Mouse (Mus musculus) cerebellum, adult 2 months (tissue): Measurements from ENCODE around the gene Prrxl1. TPM values are rescaled to one million over a fixed set of nuclear protein-coding genes. Genes with fewer than 3 reads are reported as not detected.

Experiments used
- DNase-seq, 2 experiments: peaks; one replicate each; pipeline ENCODE4 v3.0.0; 2021
- H3K27ac ChIP-seq: fragments of 200-500 bp; 2 replicates; pipeline ENCODE4 v1.5.1; 2012; ENCODE audit warnings: low read length, control low read depth, inconsistent platforms; ENCODE audit not compliant: insufficient read depth
- H3K27me3 ChIP-seq: fragments of 200-500 bp; 2 replicates; pipeline ENCODE4 v1.6.1; 2012; ENCODE audit warnings: inconsistent platforms, mild to moderate bottlenecking, low read length, moderate library complexity; ENCODE audit not compliant: control insufficient read depth, insufficient read depth
- H3K4me1 ChIP-seq: fragments of 200-500 bp; 2 replicates; pipeline ENCODE4 v1.6.1; 2011; ENCODE audit warnings: low read length; ENCODE audit not compliant: control insufficient read depth, insufficient read depth
- H3K4me3 ChIP-seq: fragments of 200-500 bp; replicated peaks from 2 replicates; pipeline ENCODE3; 2011; ENCODE audit warnings: mild to moderate bottlenecking, low read depth, low read length, control low read depth; ENCODE audit not compliant: insufficient read depth
- CTCF ChIP-seq: fragments of 200-500 bp; IDR thresholded peaks from 2 replicates; pipeline ENCODE4 v1.5.1; 2011; ENCODE audit warnings: low read depth, mild to moderate bottlenecking, control low read depth, low read length, moderate library complexity, borderline replicate concordance; ENCODE audit not compliant: insufficient read depth
- POLR2A ChIP-seq: fragments of 200-500 bp; IDR thresholded peaks from 2 replicates; pipeline ENCODE4 v1.6.1; 2011; ENCODE audit warnings: low read length, control low read depth, borderline replicate concordance; ENCODE audit not compliant: insufficient read depth
- WGBS: fragments of 180-500 bp; shearing (Covaris S2); methylation state at CpG from one replicate; pipeline ENCODE4 v1.1.7; 2018; 5-methylcytosine and 5-hydroxymethylcytosine counted together
- polyA plus RNA-seq: library from polyadenylated mRNA; depleted of rRNA; stranded (reverse); fragments of >200 nt; gene quantifications from 2 replicates; pipeline ENCODE4 v1.2.3, GENCODE M21; 2012; rRNA removed

The Prrxl1 gene
- polyA plus RNA-seq, 1 experiment: 1.5 TPM

GRCm38 (mm10) chr14:32697774-32698173 is 98.6 kb downstream of the Prrxl1 start:
- 80% methylated on average over 8 of the region's 8 CpGs for WGBS
- H3K27ac ChIP-seq: no peak overlapping the region
- peaks cover 2% of the 10 kb centered on the region; the same call in 1 of the 2 replicates for H3K4me1 ChIP-seq
- no peaks in the 10 kb centered on the region for H3K27me3 ChIP-seq
- TF ChIP-seq POLR2A: no peak
- TF ChIP-seq CTCF: no peak
- DNase-seq: no peak
- H3K4me3 ChIP-seq: no peak overlapping the region

- 98% methylated on average over 3 of the region's 3 CpGs for WGBS
- no peak overlapping the region for H3K4me3 ChIP-seq
- no peak for DNase-seq
- no peak overlapping the region for H3K27ac ChIP-seq
- H3K27me3 ChIP-seq: no peaks in the 10 kb centered on the region
- H3K4me1 ChIP-seq: peaks cover 2% of the 10 kb centered on the region; the same call in 1 of the 2 replicates
- no peak for TF ChIP-seq POLR2A
- TF ChIP-seq CTCF: no peak
Measured at GRCm38 (mm10) chr14:32698556-32698955, 99.3 kb downstream of the Prrxl1 start.

Other genes with a start within 250 kb of the Prrxl1 start
- gene 1700024G13Rik, start 211.0 kb upstream of the Prrxl1 start, polyA plus RNA-seq: 0.52 and 0.71 TPM in 2 replicates
- gene Slc18a3, start 134.6 kb upstream of the Prrxl1 start, polyA plus RNA-seq: 11.7 and 14.3 TPM in 2 replicates
- gene Chat, start 133.4 kb upstream of the Prrxl1 start, polyA plus RNA-seq: 6.8 and 7.8 TPM in 2 replicates
- gene Ercc6, start 85.9 kb upstream of the Prrxl1 start, polyA plus RNA-seq: 8.8 and 9.7 TPM in 2 replicates
- 0.08 and 0.11 TPM in 2 replicates for gene 3425401B19Rik, start 85.9 kb downstream of the Prrxl1 start, polyA plus RNA-seq
- gene Tmem273, start 186.6 kb downstream of the Prrxl1 start, polyA plus RNA-seq: 0.54 and 0.59 TPM in 2 replicates
- gene Fam170b, start 234.6 kb downstream of the Prrxl1 start, polyA plus RNA-seq: not detected in 2 replicates